Mouse (Mus musculus): Measurements from ENCODE around the gene Rbfox2.

Gene Rbfox2

DNA sequence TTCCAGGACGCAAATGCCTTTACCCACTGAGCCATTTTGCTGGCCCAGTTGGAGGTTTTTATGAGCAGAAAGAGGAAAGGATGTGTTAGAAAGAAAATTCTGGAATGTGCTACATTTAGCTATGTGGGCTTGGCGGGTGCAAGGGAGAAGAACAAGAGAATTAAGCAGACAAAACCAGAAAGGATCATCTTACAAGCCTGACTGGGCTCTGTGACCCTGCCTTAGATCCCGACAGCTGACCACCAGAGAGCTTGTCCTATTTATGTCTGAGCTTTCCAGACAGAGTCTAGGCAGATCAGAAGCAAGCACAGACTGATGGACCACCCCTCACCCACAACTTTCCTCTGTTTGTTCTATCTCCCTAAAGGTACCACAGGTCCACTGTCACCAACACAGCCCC is 275.5 kb downstream of the Rbfox2 start:
- DNase-seq (ENCODE audit: low spot score), result no peak

DNA sequence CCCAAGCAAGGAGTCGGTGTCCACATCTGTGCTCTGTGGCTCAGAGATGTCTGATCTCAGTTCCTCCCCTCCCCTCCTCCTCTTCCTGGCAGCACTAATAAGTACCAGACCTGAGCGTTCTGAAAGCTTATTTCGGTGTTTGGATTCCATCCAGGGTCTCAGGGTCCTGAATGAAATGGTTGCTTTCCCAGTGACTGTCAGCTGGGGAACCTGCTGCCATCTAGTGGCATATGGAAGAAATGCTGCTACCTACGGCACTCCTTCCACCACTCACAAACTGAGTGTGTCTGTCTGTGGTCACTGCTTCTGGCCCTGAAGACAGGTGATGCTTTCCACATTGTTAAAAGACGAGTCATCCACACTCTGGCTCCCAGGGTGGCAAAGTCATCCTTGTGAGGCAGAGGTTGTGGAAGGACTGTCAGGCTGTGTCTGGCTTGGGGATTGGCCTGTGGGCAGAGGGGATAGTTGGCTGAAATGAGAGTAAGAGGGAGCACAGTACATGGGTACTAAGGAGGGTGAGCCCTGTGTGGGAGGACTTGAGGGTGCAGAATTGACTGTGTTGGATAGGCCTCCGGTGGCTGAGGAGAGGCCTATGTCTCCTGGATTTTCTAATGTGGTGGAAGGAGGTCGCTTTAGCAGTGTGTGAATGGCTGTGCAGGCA is 277.3 kb downstream of the Rbfox2 start:
- DNase-seq (ENCODE audit: low spot score), result peak; percentile 51
